Mouse (Mus musculus): ENCODE measurements around the gene Esp34.

The Esp34 gene

GRCm38 (mm10) chr17:38553892-38554291, at the start of gene Esp34:
Esp34 (plus strand) TSS chr17:38554192.
- H3K4me1 ChIP-seq (replicated peaks; ENCODE audit: low read depth, low read length): no peaks in the 10 kb centered on the region
- H3K36me3 ChIP-seq (ENCODE audit: insufficient read depth, low read length): no peaks in the 10 kb centered on the region
- H3K9me3 ChIP-seq (ENCODE audit: low read length): no peaks in the 10 kb centered on the region
- TF ChIP-seq NANOG (IDR thresholded peaks at IDR 0.05; ENCODE audit: borderline replicate concordance, low read length): no peak
- no peak for TF ChIP-seq POU5F1 (IDR thresholded peaks at IDR 0.05; ENCODE audit: borderline replicate concordance, low read length)
- no peak for TF ChIP-seq CTCF (conservative IDR thresholded peaks at IDR 0.05; ENCODE audit: low read length)
- H3K4me3 ChIP-seq (replicated peaks; ENCODE audit: low read length): no peak within 1 kb of the TSS
- H3K27me3 ChIP-seq (ENCODE audit: insufficient read depth, low read length): no peaks in the 10 kb centered on the region

DNA sequence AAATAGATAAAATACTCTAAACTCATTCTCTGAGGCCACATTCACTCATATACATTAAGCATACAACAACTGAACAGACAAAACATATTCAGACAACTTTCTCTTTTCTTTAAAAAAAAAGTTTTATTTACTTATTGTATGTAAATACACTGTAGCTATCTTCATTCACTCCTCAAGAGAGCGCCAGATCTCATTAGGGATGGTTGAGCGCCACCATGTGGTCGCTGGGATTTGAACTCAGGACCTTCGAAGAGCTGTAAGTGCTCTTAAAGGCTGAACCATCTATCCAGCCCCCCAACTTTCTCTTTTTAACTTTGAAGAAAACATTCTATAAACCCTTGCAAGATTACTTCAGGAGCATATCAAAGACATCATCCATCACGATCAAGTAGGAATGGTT, 8.5 kb downstream of the Esp34 start:
- Histone ChIP-seq H3K9me3 (ENCODE audit: low read length) (no peaks in the 10 kb centered on the region), H3K36me3 (ENCODE audit: insufficient read depth, low read length) (no peaks in the 10 kb centered on the region), H3K27me3 (ENCODE audit: insufficient read depth, low read length) (no peaks in the 10 kb centered on the region), H3K4me1 (replicated peaks; ENCODE audit: low read depth, low read length) (no peaks in the 10 kb centered on the region), H3K4me3 (replicated peaks; ENCODE audit: low read length) (no peak overlapping the region)
- TF ChIP-seq NANOG (IDR thresholded peaks at IDR 0.05; ENCODE audit: borderline replicate concordance, low read length): no peak
- no peak for TF ChIP-seq POU5F1 (IDR thresholded peaks at IDR 0.05; ENCODE audit: borderline replicate concordance, low read length)
- TF ChIP-seq CTCF (conservative IDR thresholded peaks at IDR 0.05; ENCODE audit: low read length): peak; percentile 19; the same call in 1 of the 2 replicates

Measured in E14TG2a.4 (cell line).